Mouse (Mus musculus) embryonic stem cell, embryonic (primary cell): ENCODE data around the gene Vps37d.

Experiments used
- CTCF ChIA-PET, 4 experiments: fragments of 300-600 bp in 2 of 4; fragments of 350-600 bp in 2 of 4; sonication (Branson Sonifier 250); formaldehyde crosslinking; loops; one replicate each; lab custom pipeline; 2022; ENCODE audit warnings: inconsistent platforms in 2 of 4; lab: Charles Lee
- POLR2A ChIA-PET, 4 experiments: fragments of 300-600 bp in 2 of 4; fragments of 350-600 bp in 2 of 4; sonication (Branson Sonifier 250); formaldehyde crosslinking; loops; one replicate each; lab custom pipeline; 2022; ENCODE audit warnings: antibody characterized with exemption in 4 of 4, inconsistent platforms in 1 of 4; lab: Charles Lee

Vps37d gene

GRCm38 (mm10) chr5:135077564-135078481 lies at the start of gene Vps37d:
TSS of gene Vps37d (minus strand) at chr5:135078266.
- ChIA-PET POLR2A (interaction anchor here (0.6 to 3.9 kb wide), 30 partner anchors 9 to 896 kb away, joined by 3 to 21 read pairs (median 4); partner anchors contain the start of genes Abhd11 (in 2 of the 4), Cldn4 (in 2 of the 4), Bud23 (in 1 of the 4) and Dnajc30 (in 1 of the 4)), CTCF (interaction anchor here (0.5 to 5.5 kb wide), 68 partner anchors 9 to 917 kb away, joined by 3 to 40 read pairs (median 4); partner anchors contain the start of genes Stx1a (in 3 of the 4), Abhd11 (in 2 of the 4), Mlxipl (in 2 of the 4) and Cldn3 (in 1 of the 4))

GRCm38 (mm10) chr5:135127669-135128068 lies 49.6 kb upstream of the Vps37d start:
- CTCF ChIA-PET: interaction anchor here in 2 of 4 experiments (0.6 to 1.4 kb wide), 2 partner anchors 10 to 23 kb away, joined by 4 read pairs; no protein-coding TSS in a partner anchor
- POLR2A ChIA-PET: no interaction called here

GRCm38 (mm10) chr5:135126121-135126520 lies 48.1 kb upstream of the Vps37d start:
- ChIA-PET CTCF (interaction anchor here in 3 of 4 experiments (0.6 to 2.0 kb wide), 3 partner anchors 8 to 223 kb away, joined by 3 to 11 read pairs (median 4); no protein-coding TSS in a partner anchor), POLR2A (interaction anchor here in 3 of 4 experiments (0.6 to 1.5 kb wide), 4 partner anchors 8 to 145 kb away, joined by 3 to 9 read pairs (median 4); no protein-coding TSS in a partner anchor)

GRCm38 (mm10) chr5:135120753-135121152 lies 42.7 kb upstream of the Vps37d start:
- POLR2A ChIA-PET: interaction anchor here in 1 of 4 experiments (1.0 to 1.7 kb wide), 2 partner anchors 14 to 48 kb away, joined by 3 to 5 read pairs; no protein-coding TSS in a partner anchor
- CTCF ChIA-PET: interaction anchor here in 3 of 4 experiments (0.5 to 5.1 kb wide), 6 partner anchors 13 to 629 kb away, joined by 3 to 28 read pairs (median 4); no protein-coding TSS in a partner anchor

- POLR2A ChIA-PET: interaction anchor here (0.6 to 3.6 kb wide), 19 partner anchors 11 to 1822 kb away, joined by 3 to 21 read pairs (median 3); partner anchors contain the start of gene Vps37d (in 1 of the 4)
Measured at GRCm38 (mm10) chr5:135118589-135119081, 40.6 kb upstream of the Vps37d start.

GRCm38 (mm10) chr5:135115241-135115640 lies 37.2 kb upstream of the Vps37d start:
- POLR2A ChIA-PET: interaction anchor here in 2 of 4 experiments (0.9 to 2.6 kb wide), 8 partner anchors 9 to 172 kb away, joined by 3 to 7 read pairs (median 4); partner anchors contain the start of genes Cldn3 (in 1 of the 2) and Tbl2 (in 1 of the 2)
- CTCF ChIA-PET: interaction anchor here in 3 of 4 experiments (0.5 to 3.1 kb wide), 8 partner anchors 8 to 208 kb away, joined by 3 to 9 read pairs (median 4); partner anchors contain the start of gene Stx1a (in 1 of the 3)

More at GRCm38 (mm10) chr5:135118589-135119081, 40.6 kb upstream of the Vps37d start:
- CTCF ChIA-PET: interaction anchor here (0.5 to 5.1 kb wide), 93 partner anchors 9 to 1482 kb away, joined by 3 to 28 read pairs (median 4); partner anchors contain the start of genes Trim50 (in 3 of the 4), Vps37d (in 2 of the 4), Cldn13 (in 1 of the 4) and Tbl2 (in 1 of the 4)

- ChIA-PET CTCF (interaction anchor here in 3 of 4 experiments (0.6 to 1.3 kb wide), 7 partner anchors 21 to 620 kb away, joined by 3 to 10 read pairs (median 3); no protein-coding TSS in a partner anchor), POLR2A (interaction anchor here in 3 of 4 experiments (0.6 to 2.6 kb wide), 9 partner anchors 12 to 938 kb away, joined by 3 to 9 read pairs (median 5); partner anchors contain the start of genes Abhd11 (in 1 of the 3), Cldn3 (in 1 of the 3) and Tbl2 (in 1 of the 3))
Measured at GRCm38 (mm10) chr5:135113782-135114181, 35.7 kb upstream of the Vps37d start.

GRCm38 (mm10) chr5:135109976-135110375 lies 31.9 kb upstream of the Vps37d start:
- CTCF ChIA-PET: interaction anchor here in 3 of 4 experiments (0.6 to 3.0 kb wide), 5 partner anchors 8 to 270 kb away, joined by 4 to 16 read pairs (median 5); no protein-coding TSS in a partner anchor

GRCm38 (mm10) chr5:135109426-135109825 lies 31.4 kb upstream of the Vps37d start:
- POLR2A ChIA-PET: interaction anchor here in 3 of 4 experiments (0.6 to 4.5 kb wide), 15 partner anchors 12 to 327 kb away, joined by 3 to 32 read pairs (median 4); partner anchors contain the start of genes Abhd11 (in 2 of the 3) and Tbl2 (in 1 of the 3)
- CTCF ChIA-PET: interaction anchor here (0.6 to 3.0 kb wide), 8 partner anchors 9 to 270 kb away, joined by 3 to 16 read pairs (median 6); partner anchors contain the start of gene Cldn13 (in 1 of the 4)

More at GRCm38 (mm10) chr5:135109976-135110375, 31.9 kb upstream of the Vps37d start:
- POLR2A ChIA-PET: interaction anchor here in 3 of 4 experiments (0.6 to 4.5 kb wide), 10 partner anchors 14 to 328 kb away, joined by 3 to 32 read pairs (median 4); partner anchors contain the start of gene Tbl2 (in 1 of the 3)

GRCm38 (mm10) chr5:135109017-135109416 lies 31.0 kb upstream of the Vps37d start:
- CTCF ChIA-PET: interaction anchor here (0.5 to 3.0 kb wide), 16 partner anchors 8 to 271 kb away, joined by 3 to 16 read pairs (median 4); partner anchors contain the start of genes Cldn13 (in 1 of the 4) and Vps37d (in 1 of the 4)
- POLR2A ChIA-PET: interaction anchor here in 3 of 4 experiments (0.6 to 4.5 kb wide), 32 partner anchors 10 to 327 kb away, joined by 3 to 32 read pairs (median 4); partner anchors contain the start of genes Abhd11 (in 3 of the 3), Baz1b (in 1 of the 3), Cldn3 (in 1 of the 3) and Cldn4 (in 1 of the 3)

- ChIA-PET CTCF (interaction anchor here (0.5 to 3.0 kb wide), 18 partner anchors 9 to 359 kb away, joined by 3 to 16 read pairs (median 4); partner anchors contain the start of genes Vps37d (in 2 of the 4) and Tmem270 (in 1 of the 4)), POLR2A (interaction anchor here in 3 of 4 experiments (0.6 to 4.5 kb wide), 31 partner anchors 11 to 201 kb away, joined by 3 to 32 read pairs (median 5); partner anchors contain the start of genes Abhd11 (in 2 of the 3), Tbl2 (in 2 of the 3), Baz1b (in 1 of the 3) and Cldn3 (in 1 of the 3))
Measured at GRCm38 (mm10) chr5:135107521-135108501, 29.7 kb upstream of the Vps37d start.

GRCm38 (mm10) chr5:135106758-135107256 lies 28.7 kb upstream of the Vps37d start:
- ChIA-PET POLR2A (interaction anchor here in 3 of 4 experiments (0.6 to 4.5 kb wide), 33 partner anchors 9 to 958 kb away, joined by 3 to 32 read pairs (median 5); partner anchors contain the start of genes Abhd11 (in 2 of the 3), Stx1a (in 2 of the 3), Tbl2 (in 2 of the 3) and Cldn3 (in 1 of the 3)), CTCF (interaction anchor here (0.6 to 2.3 kb wide), 21 partner anchors 9 to 460 kb away, joined by 3 to 14 read pairs (median 4); partner anchors contain the start of genes Tmem270 (in 1 of the 4) and Vps37d (in 1 of the 4))

GRCm38 (mm10) chr5:135103999-135104660 lies 26.1 kb upstream of the Vps37d start:
- CTCF ChIA-PET: interaction anchor here (0.6 to 1.4 kb wide), 11 partner anchors 14 to 197 kb away, joined by 3 to 5 read pairs (median 3); no protein-coding TSS in a partner anchor
- POLR2A ChIA-PET: interaction anchor here in 3 of 4 experiments (0.7 to 1.2 kb wide), 3 partner anchors 58 to 249 kb away, joined by 3 to 5 read pairs (median 3); no protein-coding TSS in a partner anchor

GRCm38 (mm10) chr5:135100981-135101380 lies 22.9 kb upstream of the Vps37d start:
- CTCF ChIA-PET: interaction anchor here (0.6 to 3.0 kb wide), 6 partner anchors 12 to 194 kb away, joined by 3 to 8 read pairs (median 4); partner anchors contain the start of genes Mlxipl (in 2 of the 4) and Vps37d (in 1 of the 4)
- POLR2A ChIA-PET: interaction anchor here in 1 of 4 experiments (1.0 kb wide), 1 partner anchor 92 kb away, joined by 3 read pairs; the partner anchor contains the start of gene Abhd11
